Mouse (Mus musculus) stomach, postnatal 0 days (tissue): Measurements from ENCODE around the gene Aff4.

Source experiments
- CTCF ChIP-seq: IDR thresholded peaks from 2 replicates; pipeline ENCODE4 v1.5.1; 2016; ENCODE audit warnings: antibody characterized with exemption, low read depth, mild to moderate bottlenecking, moderate library complexity
- EP300 ChIP-seq: optimal IDR thresholded peaks from 2 replicates; pipeline ENCODE3; 2016; ENCODE audit warnings: antibody characterized with exemption

DNA sequence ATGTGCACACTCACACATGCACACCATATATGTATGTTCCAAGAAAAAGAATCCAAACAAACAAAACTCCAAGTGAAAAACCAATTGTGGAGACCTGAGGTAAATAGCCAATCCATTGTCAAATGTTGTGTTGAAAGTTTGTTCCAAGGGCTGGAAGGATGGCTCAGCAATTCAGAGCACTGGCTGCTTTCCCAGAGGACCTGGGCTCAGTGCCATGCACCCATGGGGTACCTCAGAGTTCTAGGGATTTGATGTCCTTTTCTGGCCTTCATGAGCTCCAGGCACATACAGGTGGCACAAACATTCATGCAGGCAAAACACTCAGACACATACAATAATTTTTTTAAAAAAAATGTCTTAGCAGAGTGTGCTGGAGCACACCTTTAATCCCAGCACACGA is 97.9 kb downstream of the Aff4 start:
- no peak for TF ChIP-seq CTCF
- TF ChIP-seq EP300: no peak
